Mouse (Mus musculus): Measurements from ENCODE around the gene Nsrp1. TPM values are rescaled to one million over a fixed set of nuclear protein-coding genes. Genes with fewer than 3 reads are reported as not detected.

The Nsrp1 gene
- total RNA-seq, 2 experiments from 2014 or later: 15.2 to 15.8 TPM

DNA sequence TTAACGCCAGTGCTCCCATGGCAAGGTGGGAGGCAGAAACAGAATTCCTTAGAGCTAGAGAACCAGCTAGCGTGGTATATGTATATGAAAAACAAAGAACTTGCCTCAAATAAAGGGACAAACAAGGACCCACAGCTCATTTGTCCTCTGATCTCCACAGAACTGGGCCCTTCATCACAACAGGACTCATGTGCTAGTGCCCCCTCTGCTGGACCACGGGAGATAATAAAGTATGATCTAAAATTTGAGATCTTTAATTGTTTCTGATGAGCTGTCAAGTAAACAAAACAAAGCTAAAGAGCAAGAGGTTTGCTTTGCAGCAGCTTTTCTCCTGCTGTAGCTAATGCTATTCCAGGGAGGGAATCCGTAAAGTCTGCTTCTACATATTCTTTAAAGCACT, 7.5 kb downstream of the Nsrp1 start:
- intact Hi-C loops (cut with DNase I): no loop called here
- DNase-seq (ENCODE audit: extremely low spot score in 1 of 2, low spot score in 2 of 2): peak in 1 of 2 experiments; percentile 26

DNA sequence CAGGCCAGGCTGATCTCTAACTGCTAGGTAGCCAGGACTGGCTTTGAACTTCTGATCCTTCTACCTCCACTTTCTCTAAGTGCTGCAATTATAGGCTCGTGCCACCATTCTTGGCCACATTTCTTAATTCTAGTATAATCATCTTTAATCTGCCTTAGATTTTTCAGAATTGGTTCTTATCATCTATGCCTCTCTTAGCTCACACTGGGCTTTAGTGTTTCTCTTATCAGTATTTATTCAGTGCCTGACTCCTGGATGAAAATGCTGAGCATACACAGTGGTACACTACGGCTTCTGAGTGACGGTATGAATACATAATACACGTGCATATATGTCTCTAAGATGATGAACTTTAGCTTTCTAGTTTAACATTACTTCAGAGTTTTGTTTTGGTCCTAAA, 9.4 kb downstream of the Nsrp1 start:
- intact Hi-C loops (cut with DNase I): no loop called here
- no peak for DNase-seq (ENCODE audit: extremely low spot score in 1 of 2, low spot score in 2 of 2)

DNA sequence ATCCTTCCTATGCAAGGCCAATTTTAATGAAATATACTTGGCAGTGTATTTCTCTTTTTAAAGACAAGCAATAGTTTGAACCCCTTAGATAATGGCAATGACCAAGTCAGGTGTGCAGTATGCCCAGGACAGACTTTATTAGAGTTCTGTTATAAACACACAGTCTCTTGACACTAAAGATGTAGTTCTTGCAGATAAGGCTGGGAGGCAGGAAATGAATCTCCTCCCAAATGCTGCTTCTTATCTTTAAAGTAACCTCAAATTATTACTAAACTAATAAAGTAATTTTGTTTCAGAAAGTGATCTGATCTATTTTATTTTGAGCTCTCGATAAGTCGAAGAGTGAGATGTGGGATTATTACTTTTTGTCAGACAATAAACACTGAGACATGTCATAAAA, 14.8 kb downstream of the Nsrp1 start:
- no peak for DNase-seq (ENCODE audit: extremely low spot score in 1 of 2, low spot score in 2 of 2)
- intact Hi-C loops (cut with DNase I): no loop called here

DNA sequence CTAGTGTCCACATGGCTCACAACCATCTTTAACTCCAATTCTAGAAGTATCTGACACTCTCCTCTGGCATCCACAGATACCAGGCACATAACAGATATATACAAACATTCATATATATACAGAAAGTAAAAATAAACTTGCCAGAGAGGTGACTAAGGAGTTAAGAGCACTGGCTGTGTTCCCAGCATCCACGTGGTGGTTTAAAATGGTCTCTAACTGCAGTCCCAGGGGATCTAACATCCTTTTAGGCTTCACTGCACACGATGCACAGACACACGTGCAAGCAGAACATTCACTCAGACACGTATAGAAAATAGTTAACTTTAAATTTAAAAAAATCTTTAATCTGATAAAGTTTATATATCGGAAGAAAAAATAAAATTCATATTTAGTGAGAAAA, 16.3 kb downstream of the Nsrp1 start:
- no peak for DNase-seq (ENCODE audit: extremely low spot score in 1 of 2, low spot score in 2 of 2)
- intact Hi-C loops (cut with DNase I): no loop called here

DNA sequence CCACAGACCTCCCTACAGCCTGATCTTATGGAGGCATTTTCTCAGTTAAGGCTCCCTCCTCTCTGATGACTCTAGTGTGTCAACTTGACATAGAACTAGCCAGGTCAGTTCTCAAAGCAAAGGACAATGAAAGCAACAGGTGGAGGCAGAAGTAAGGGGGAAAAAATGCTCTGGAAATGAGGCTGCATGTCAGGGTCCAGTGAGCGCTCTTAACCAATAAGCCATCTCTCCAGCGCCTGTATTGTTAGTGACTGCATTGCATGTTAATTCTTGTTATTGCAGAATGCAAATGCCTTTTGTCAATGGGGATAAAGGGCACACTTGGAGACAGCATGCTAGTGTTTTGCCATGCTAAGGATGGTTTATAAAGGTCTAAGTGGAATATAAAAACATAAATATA, 35.4 kb downstream of the Nsrp1 start:
- DNase-seq (ENCODE audit: extremely low spot score in 1 of 2, low spot score in 2 of 2): no peak
- intact Hi-C loops (cut with DNase I): no loop called here

DNA sequence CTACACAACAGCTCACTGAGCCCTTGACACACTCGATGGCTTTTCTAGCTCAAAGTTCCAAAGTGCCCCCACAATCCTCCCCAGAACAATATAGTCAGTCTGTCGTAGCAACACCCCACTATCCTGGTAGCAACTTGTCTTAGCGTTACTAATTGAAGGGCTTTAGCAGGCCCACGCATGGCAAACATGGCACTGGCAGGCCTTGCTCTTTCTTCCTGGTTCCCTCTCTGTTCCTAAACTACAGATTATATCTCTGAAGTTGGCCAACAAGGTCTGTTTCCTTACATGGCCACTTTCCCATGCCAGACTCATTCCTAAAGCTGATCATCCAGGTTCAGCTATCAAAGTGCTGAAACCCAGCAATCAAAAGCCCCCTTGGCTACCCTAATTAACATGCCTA, 36.3 kb downstream of the Nsrp1 start:
- intact Hi-C loops (cut with DNase I): no loop called here
- DNase-seq (ENCODE audit: extremely low spot score in 1 of 2, low spot score in 2 of 2): no peak

DNA sequence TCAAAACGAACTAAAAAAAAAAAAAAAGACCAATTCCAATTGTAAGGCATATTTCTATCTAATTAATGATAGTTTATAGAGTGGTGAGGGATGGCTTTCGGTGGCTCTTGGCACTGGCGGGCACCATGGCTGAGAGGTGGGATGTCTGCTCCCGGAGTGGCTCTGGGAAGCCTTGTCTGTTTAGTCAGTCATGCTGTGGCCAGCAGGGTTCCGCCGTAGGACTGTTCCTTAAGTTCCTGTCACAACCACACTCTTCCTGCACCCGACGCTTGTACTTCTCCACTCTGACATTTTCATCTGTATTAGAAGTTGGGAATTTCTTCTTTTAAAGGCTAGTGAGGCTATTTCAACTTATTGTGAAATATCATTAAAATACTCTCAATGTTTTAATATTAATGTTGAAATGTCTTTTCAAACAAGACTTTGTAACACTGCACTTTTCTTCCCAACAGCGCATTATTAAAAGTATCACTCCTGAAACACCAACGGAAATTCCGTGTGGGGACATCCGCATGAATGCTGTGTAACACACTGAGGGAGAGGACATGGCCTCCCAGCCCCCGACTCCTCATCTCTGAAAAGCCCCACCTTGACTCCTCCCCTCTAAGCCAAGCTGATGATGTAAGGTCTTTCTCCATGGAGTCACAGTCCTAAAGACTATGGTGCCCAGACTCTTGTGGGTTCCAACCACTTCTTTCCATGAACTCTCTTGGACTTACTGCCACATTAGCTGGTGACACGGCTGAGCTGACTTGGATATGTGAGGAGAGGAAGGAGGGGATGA, 46.9 kb downstream of the Nsrp1 start:
- no peak for DNase-seq (ENCODE audit: extremely low spot score in 1 of 2, low spot score in 2 of 2)

DNA sequence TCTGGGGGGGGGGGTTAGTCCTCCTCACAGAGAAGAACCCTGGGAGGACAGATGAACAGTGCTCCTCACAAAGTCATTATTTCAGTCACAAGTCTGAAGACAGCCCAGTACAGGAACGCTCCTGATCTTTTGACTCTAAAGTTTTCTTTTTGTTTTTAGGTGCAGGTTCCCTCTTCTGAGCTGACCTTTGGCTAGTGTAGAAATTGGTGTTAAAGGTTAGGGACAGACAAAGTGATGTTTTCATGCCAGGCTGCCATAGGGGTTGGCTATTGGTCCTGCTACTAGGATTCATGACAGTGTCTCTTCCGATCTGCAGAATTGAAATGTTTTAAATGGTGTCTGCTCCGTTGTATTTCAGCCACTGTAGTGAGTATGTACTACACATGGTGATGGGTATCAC, 50.1 kb downstream of the Nsrp1 start:
- intact Hi-C loops (cut with DNase I): no loop called here
- DNase-seq (ENCODE audit: extremely low spot score in 1 of 2, low spot score in 2 of 2): no peak

More for the DNA sequence above, 46.9 kb downstream of the Nsrp1 start:
- intact Hi-C loops (cut with DNase I): no loop called here

DNA sequence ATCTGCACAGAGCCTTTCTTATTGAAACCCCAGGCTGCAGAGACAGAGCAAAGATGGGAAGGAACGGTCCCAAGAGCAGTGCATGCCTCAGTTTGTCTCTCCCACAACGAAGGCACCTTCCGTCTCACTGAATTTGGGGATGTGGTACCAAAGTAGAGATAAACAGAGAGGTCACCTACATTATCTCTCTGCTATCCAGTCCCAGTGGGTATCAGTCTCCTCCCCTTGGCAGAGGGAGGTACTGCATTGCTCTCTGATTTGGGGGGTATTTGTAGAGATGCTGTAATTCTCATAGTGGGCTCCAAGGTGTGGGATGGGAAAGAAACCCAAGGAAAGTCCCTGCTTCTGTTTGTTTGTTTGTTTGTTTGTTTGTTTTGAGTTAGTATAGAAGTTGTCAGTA, 51.7 kb downstream of the Nsrp1 start:
- intact Hi-C loops (cut with DNase I): no loop called here
- DNase-seq (ENCODE audit: extremely low spot score in 1 of 2, low spot score in 2 of 2): no peak

DNA sequence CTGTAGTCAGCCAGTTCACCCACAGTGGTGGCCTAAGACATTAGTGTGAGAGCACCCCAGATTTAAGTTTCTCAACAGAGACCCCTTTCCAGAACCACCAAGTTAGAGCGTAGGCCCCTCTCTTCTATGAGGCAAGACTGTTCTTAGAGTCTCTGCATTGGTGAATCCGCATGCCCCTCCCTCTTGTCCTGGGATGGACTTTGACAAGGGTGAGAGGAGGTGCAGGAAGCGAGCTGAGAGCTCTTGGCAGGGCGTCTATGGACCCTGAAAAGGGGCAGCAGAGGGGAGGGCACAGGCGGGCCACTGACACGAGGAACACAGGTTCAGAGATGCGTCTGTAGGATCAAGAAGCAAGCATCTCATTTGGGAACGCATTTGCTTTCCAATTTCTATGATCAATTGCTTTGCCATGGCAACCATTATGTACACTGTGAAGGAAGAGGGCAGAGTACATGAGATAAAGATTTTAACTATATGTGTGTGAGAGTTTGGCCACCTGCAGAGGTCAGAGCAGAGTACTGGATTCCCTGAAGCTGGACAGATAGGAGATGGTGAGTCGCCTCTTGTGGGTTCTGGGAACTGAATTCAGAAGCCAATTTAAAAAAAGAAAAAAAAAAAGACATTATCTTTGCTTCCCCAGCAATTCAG, 56.4 kb downstream of the Nsrp1 start:
- intact Hi-C loops (cut with DNase I): no loop called here
- no peak for DNase-seq (ENCODE audit: extremely low spot score in 1 of 2, low spot score in 2 of 2)

DNA sequence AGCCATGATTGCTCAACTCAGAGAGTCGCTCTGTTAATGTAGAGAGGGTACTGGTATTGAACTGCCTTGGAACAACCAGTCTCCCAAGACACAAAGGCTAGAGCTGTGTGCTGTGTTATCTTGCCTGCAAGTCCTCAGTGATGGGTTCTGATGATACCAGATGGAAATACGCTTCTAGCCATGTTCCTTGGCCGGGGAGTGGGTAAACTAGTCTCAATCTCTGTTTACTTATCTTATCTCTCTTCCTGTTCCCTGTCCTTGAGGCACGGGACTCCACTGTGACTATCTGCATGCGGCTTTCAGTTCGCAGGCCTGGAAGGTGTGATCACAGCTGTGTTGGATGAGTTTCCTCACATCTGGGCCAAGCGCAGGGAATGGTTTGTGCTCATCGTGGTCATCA, 58.7 kb downstream of the Nsrp1 start:
- intact Hi-C loops (cut with DNase I): no loop called here
- DNase-seq (ENCODE audit: extremely low spot score in 1 of 2, low spot score in 2 of 2): no peak

DNA sequence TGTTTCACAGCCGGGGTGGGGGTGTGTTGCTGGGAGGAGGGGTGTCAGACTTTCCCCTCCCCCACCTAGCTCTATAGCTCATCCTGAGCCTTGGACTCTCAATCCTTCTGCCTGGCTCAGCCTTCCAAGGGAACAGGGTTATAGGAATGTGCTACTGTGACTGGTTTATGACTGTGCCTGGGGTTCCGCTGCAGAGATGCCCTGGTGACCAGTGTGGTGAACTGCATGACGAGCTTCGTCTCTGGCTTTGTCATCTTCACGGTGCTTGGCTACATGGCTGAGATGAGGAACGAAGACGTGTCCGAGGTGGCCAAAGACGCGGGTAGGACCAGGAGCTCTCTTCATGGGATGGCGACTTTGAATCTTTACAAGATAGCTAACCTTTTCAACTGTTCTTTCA, 60.2 kb downstream of the Nsrp1 start:
- no peak for DNase-seq (ENCODE audit: extremely low spot score in 1 of 2, low spot score in 2 of 2)
- intact Hi-C loops (cut with DNase I): no loop called here

DNA sequence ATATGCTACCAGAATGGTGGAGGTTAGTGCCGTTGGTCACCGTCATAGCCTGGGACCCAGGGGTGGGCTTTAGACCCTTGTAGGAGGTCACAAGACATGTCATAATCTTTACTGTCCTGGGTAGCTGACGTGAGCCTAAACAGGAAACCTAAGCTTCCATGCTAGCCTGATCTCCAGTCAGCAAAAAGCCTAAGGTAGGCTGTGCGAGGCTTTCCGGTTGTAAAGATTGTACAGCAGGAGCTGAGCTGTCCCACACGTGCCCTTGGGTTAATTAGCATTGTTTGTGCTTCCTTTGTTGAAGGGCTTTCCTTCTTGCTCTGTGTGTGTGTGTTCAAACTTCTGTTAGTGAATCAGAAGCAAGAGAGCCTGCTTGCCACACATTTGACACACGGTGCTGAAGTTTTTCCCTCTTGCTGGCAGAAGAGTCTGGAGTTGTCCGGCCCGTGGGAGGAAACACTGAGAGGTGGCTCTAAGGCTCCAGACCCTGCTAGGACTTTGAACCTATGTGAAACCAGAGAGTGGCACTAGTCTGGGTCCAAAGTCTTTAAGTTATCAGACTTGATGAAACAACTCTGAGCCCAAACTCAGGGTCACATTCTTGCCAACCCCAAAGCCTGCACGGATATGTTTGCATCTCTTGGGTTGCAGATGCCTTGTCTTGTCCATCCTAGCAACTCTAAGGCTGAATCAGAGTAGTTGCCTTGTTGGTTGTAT, 67.3 kb downstream of the Nsrp1 start:
- intact Hi-C loops (cut with DNase I): no loop called here
- no peak for DNase-seq (ENCODE audit: extremely low spot score in 1 of 2, low spot score in 2 of 2)

DNA sequence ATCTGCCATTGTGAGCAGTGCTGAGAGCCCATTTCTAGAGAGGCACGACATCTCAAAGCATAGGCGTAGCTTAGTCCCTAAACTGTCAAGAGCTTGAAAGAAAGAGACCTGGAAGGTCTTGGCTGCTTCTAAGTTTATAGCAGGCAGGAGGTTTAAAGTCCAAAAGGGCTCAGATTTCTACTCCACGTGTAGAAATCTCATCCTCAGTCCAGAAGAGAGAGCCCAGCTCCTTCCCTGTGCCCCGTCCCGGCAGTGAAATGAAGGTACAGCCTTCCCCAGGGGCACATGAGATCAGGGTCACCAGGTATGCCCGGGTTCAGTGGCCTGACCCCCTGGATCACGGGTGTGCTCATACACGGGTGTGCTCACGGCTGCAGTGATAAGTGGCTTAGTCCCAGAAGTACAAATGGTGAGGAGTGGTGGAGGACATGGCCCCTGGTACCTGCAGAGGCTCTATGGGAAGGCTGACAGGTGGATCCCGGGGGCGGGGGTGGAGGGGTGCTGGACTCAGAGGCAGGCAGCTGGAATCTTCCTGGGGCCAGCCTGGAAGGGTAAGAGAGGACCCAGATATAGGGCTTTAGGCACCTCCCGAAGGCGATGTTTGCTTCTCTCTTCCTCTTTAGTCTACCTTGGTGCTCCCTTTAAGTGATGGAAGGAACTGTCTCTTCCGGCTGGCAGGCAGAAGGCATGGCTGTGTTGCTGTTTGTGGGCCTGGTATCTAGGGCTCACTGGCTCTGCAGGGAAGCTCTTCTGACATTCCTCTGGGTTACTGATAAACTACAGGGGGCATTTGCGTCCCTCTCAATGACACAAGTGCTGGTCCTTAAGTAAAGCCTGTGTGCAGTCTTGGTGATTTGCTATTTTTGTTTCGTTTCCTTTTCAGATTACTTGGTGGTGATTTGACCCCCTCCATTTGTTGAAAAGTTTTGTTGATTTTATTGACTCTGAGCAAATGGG, 68.9 kb downstream of the Nsrp1 start:
- DNase-seq (ENCODE audit: extremely low spot score in 1 of 2, low spot score in 2 of 2): no peak
- intact Hi-C loops (cut with DNase I): no loop called here

DNA sequence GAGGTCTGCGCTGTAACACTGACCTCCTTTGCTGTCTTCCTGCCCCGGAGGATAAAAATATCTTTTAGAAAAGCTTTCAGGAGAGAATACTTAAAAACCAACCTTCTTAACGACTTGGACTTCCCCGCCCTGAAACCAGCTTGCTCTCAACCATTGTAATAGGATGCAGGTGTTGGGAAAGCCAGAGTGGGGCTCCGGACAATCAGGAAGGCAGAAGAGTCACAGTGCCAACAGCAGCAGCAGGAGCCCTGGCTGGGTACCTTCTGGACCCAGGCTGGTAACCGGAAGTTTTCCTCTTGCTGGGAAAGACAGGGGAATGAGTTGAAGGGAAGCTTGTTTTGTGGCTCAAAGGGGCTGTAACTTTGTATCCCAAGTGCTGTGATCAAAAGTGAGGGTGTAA, 71.6 kb downstream of the Nsrp1 start:
- intact Hi-C loops (cut with DNase I): no loop called here
- no peak for DNase-seq (ENCODE audit: extremely low spot score in 1 of 2, low spot score in 2 of 2)

DNA sequence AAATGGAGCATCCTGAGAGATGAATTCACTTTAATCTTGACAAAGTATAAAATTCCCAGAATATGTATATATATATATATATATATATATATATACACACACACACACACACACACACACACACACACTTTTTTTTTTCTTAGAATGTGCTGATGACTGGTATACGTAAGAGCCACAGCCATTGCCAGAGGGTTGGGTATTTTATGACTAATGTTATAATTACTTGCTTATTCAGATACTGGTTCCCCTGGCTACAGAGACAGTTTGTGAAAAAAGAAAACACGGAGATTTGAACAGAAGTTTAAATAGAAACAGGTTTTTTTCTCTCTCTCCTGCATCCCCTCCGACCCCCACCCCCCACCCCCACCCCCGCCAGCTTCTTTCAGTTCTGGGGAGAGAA, 72.4 kb downstream of the Nsrp1 start:
- intact Hi-C loops (cut with DNase I): no loop called here
- DNase-seq (ENCODE audit: extremely low spot score in 1 of 2, low spot score in 2 of 2): no peak

DNA sequence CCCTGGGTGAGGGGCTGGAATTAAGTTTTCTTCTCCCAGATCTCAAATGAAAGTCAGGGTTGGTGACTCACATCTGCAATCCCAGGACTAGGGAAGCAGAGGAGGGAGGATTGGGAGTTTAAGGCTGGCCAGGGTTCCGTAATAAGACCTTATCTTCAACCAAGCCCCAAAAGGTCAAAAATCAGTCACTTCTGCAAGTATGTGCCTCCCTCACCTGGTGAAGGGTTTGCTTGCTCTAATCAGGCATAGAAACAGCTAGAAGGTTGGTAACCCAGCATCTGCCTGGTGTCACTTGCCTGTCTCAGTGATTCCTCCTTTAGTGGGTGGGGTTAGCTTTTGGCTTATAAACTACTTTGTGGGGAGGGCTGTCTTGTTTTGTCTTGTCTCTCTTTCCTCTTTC, 75.9 kb downstream of the Nsrp1 start:
- intact Hi-C loops (cut with DNase I): no loop called here
- no peak for DNase-seq (ENCODE audit: extremely low spot score in 1 of 2, low spot score in 2 of 2)

DNA sequence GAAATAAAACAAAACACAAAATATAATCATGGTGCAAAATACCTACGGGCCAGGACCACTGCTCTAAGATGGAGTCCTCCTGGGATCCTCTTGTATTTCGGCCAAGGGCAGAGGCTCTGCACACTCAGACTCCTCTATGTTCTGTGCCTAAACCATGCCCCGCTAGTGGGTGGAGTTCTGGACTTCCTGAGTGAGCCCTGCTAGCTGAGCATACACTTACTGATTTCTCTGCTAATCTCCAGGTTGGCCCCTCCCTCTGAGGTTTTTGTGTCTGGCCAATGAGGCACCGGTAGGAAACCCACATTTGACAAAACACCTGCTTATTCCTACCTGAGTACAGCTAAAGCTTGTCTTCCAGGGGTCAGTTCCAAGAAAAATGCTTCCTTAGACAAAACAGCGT, 77.5 kb downstream of the Nsrp1 start:
- no peak for DNase-seq (ENCODE audit: extremely low spot score in 1 of 2, low spot score in 2 of 2)
- intact Hi-C loops (cut with DNase I): no loop called here

DNA sequence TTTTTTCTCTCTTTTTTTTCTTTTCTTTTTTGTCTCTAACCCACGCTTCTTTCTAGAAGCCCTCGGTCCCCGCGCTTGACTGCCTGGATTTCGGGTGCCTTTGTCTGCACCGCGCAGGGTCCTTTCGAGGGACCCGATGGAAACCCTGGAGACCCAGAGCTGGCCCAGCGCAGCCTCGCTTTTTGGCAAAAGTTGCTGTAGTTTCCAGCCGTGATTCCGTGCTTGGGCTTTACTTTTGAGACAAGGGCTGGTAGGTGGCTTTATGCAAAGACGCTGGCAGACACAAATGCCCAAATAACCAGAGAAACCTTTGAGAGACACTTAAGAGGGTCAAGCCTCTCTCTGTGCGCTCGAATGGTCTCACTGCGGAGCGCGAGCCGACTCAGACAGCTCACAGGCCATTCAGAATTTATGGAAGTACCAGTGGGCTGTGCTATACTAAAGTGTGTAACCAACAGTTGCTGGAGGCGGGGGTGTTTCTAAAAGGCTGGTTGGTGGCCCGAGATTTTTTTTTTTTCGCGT, 79.5 kb downstream of the Nsrp1 start:
- DNase-seq (ENCODE audit: extremely low spot score in 1 of 2, low spot score in 2 of 2): no peak
- intact Hi-C loops (cut with DNase I): loop anchor here (5.0 kb wide), 2 partner anchors 79 to 94 kb away; partner anchors contain the start of gene Nsrp1
